Mouse (Mus musculus) thymus, adult 18-20 months (tissue): ENCODE measurements around the gene Prr9.

Source experiments
- DNase-seq, 2 experiments: peaks; one replicate each; pipeline ENCODE4 v3.0.0; 2022; ENCODE audit warnings: mixed read lengths in 2 of 2

The Prr9 gene

GRCm38 (mm10) chr3:92123847-92124246 is at the start of gene Prr9:
Prr9 (minus strand) TSS chr3:92123947.
- no peak for DNase-seq

- DNase-seq = no peak
Observed at GRCm38 (mm10) chr3:92169847-92170246, 46.1 kb upstream of the Prr9 start.

DNA sequence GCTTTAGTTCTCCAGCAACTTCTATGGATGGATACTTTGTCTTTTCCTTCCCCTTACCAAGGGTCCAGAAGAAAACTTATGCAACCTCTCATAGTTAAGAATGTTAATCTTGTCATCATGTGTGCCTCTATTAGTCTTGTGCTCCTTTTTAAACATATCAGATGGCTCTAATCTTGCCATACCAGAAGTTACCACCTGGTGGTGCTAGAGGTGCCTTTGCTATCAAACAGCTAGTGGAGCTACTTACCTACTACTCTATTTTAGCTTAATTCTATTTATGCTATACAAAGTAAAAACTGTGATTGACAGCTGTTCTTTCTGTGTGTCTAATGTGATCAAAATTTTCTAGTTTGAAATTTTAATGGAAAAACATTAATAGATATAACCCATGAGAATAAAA is 29.6 kb upstream of the Prr9 start:
- DNase-seq = no peak

DNA sequence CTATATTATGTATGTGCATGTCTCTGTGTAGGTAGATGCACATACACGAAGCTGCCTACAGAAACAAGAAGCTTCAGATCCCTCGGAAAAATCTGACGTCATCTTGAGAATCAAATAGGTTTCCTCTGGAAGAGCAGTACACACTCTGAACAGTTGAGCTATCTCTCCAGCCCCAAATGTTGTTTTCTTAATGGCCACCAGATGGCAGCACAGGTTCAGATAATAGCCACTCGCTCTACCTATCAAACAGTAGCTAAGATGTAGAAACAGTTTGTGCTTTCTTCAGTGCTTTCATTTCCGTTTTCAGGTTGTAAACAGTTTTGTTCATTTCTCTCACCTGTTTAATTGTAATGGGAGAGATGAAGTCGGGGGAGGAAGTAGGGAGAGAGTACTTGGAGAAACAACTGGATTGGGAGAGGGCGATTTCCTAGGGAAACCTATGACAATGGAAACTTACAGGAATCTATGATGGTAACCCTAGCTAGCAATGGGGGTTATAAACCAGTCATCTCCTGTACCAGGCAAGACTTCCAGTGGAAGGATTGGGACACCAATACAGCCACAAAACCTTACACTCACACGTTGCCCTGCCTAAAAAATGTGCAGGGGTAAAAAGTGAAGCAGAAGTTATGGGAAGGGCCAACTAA is 27.0 kb upstream of the Prr9 start:
- no peak for DNase-seq

DNA sequence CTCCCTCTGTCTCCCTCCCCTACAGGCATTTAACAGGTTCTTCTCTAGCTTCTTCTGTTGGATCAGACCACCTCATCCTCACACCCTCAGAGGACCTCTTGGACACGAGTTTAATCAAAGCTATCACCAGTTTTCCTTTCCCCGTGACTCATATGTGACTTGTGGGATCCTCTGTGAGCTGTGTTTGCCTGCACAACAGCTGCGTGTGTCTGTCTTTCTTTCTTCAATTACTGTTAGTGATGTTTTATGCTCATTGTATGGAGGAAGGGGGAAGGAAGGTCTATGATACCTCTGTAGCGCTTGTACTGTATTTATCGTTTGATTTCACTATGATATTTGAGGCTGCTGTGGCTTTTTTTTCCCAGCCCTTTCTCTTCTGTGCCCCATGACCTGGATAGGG is 24.2 kb upstream of the Prr9 start:
- no peak for DNase-seq

GRCm38 (mm10) chr3:92147420-92147819 is 23.7 kb upstream of the Prr9 start:
- no peak for DNase-seq

DNA sequence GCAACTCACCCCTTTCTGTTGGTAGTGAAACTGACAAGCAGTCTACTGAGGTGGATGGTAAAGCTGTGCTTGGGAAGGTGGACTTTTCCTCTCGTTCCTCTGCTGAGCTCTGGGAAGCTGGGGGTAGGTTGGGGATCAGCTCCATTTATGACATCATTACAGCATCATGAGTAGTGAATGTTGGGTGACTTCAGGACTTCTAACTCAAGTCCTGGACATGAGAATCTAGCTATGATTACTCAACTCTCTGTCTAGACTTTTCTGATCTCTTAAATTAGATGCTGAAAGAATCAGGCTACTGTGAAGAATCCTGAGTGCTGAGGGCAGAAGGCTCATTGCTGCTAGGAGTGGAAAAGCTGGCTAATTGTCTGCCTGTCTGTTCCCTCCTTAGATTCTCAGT is 18.9 kb upstream of the Prr9 start, which contains the start of gene Lelp1:
Gene Lelp1 (minus strand): TSS at position 101 of the 400 bp plus-strand sequence.
- no peak for DNase-seq

DNA sequence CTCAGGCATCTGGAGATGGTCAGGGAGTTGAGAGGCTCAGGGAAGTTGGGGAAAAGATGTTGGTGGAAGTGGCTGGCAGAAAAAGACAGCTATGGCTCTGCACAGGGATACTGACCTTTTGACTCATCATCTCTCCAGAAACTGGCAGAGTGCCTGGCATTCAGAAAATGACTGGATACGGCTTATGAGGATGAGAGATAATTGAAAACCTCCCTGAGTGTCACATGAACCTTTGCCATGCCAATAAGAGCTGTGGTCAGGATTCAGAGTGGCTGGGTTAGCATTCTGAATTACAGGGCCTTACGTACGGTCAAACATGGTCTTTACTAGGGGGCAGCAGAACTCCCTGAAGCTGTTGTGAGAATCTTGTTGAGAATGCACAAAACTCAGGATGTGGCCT is 2.8 kb downstream of the Prr9 start:
- no peak for DNase-seq

DNA sequence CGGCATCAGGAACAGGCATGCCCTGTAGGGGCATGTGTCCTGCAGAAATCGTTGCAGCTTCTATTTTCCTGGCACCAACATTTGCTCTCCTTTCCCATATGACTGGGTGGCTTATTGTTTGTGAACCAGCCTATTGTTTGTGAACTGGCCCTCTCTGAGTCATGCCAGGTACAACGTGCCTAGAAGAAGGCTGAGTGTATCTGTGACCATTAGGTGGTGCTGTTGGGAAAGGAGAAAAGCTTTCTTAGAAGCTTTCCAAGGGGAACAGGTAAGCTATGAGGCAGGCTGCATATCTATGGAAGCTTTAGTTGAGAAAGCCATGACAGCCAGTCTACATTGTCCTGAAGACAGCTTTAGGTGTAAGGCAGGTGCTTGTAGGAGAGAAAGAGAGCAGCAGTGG is 5.8 kb downstream of the Prr9 start:
- no peak for DNase-seq

DNA sequence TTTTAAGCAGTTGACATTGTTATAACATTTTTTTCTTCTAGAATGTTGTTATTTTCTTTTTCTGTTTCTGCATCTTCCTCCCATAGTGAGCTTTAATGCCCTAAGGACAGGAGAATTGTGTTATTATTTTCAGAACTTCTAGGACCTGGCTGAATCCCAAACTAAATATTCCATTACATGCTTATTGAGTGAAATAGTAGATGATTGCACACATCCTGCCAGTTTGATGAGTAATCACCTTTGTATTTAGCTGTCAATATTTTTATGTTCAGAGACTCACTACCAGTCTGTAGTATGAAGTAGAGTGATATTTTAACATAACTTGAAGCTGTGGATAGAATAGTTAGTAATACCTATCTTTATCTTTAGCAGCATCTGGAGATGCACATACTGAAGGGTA is 12.2 kb downstream of the Prr9 start:
- DNase-seq = no peak

DNA sequence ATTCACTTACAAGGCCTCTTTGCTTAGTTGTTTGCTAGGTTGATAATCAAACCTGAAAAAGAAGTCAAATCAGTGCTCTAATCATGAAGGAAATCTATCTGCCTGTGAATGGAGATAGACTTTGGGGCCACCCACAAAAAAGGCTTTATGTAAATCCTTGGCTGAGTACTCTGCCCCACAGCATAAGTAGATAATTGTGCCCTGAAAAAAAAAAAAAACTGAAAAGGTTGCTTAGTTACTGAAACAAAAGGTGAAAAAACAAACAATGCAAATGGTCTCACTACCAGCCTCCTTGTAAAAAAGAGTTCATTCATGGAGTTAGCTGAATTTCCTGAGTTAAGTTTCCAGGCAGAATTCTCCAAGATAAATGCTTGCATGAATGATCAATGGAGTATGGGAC is 13.0 kb downstream of the Prr9 start:
- DNase-seq = no peak

DNA sequence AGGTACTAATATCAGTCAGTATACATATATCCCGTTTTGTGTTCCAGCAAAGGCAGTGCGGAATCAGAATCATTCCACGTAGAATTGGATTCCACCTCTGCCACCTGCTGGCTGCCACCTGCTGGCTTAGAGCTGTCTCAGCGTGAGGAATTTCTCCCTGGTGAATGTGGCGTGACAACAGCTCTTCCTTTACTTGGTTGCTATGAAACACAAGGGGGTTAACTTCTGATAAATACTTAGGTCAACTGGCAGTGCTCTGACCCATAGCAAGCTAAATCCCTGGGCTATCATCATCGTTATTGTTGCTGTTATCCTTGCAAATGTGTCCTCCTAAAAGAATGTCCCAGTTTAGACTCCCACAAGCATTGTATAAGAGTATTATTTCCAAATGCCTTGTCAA is 17.2 kb downstream of the Prr9 start:
- no peak for DNase-seq

GRCm38 (mm10) chr3:92083042-92083441 is 40.7 kb downstream of the Prr9 start, which contains the start of gene Lor:
Lor (minus strand) TSS chr3:92083142.
- DNase-seq = no peak

GRCm38 (mm10) chr3:92081285-92081931 is 42.3 kb downstream of the Prr9 start:
- DNase-seq = peak; percentile 3 to 8

GRCm38 (mm10) chr3:92080462-92081284 is 43.1 kb downstream of the Prr9 start:
- peak; percentile 4 to 9 for DNase-seq
